Mouse (Mus musculus): ENCODE measurements around the gene Ccdc163.

- no peak for TF ChIP-seq ZNF384 (IDR thresholded peaks at IDR 0.05; ENCODE audit: low read depth, low read length)
- TF ChIP-seq MAX (IDR thresholded peaks at IDR 0.05; ENCODE audit: low read length) = no peak
- peak in 1 of 2 experiments; percentile 44; a peak in 2 of 4 replicates for TF ChIP-seq CTCF (conservative IDR thresholded peaks at IDR 0.05 in 1 of 2, IDR thresholded peaks at IDR 0.05 in 1 of 2; ENCODE audit: low read depth in 2 of 2, low read length in 2 of 2)
- no peak for TF ChIP-seq MXI1 (IDR thresholded peaks at IDR 0.05; ENCODE audit: low read depth, low read length)
- TF ChIP-seq EP300 (IDR thresholded peaks at IDR 0.05; ENCODE audit: low read length) = no peak
- TF ChIP-seq POLR2A (IDR thresholded peaks at IDR 0.05; ENCODE audit: low read depth, low read length) = no peak
- TF ChIP-seq BHLHE40 (IDR thresholded peaks at IDR 0.05; ENCODE audit: low read depth, low read length) = no peak
- no peak for TF ChIP-seq NELFE (IDR thresholded peaks at IDR 0.05; ENCODE audit: low read depth, low read length)
- TF ChIP-seq ELF1 (IDR thresholded peaks at IDR 0.05; ENCODE audit: low read depth, low read length) = no peak
- TF ChIP-seq MAFK (IDR thresholded peaks at IDR 0.05; ENCODE audit: insufficient replicate concordance, low read length) = no peak
- TF ChIP-seq ETS1 (conservative IDR thresholded peaks at IDR 0.05; ENCODE audit: low read depth, low read length) = no peak
- TF ChIP-seq JUN (IDR thresholded peaks at IDR 0.05; ENCODE audit: insufficient read depth, low read depth, low read length) = no peak
These were observed 79.9 kb downstream of the Ccdc163 start for GRCm38 (mm10) chr4:116787985-116788760.
